Mouse (Mus musculus) G1E (cell line): ENCODE measurements around the gene Coq8a.

Experiments used
- CTCF ChIP-seq: IDR thresholded peaks from 2 replicates; pipeline ENCODE4 v1.5.1; 2012; ENCODE audit warnings: low read depth, low read length, inconsistent platforms, mixed read lengths
- GATA1 ChIP-seq: IDR thresholded peaks from 2 replicates; pipeline ENCODE4 v1.6.1; 2012; ENCODE audit warnings: borderline replicate concordance, low read length, inconsistent platforms, mixed read lengths

GRCm38 (mm10) chr1:180132187-180132586 is 67.2 kb downstream of the Coq8a start:
- TF ChIP-seq CTCF: no peak
- TF ChIP-seq GATA1: no peak
